Mouse (Mus musculus) lung, postnatal 36 days (tissue): Measurements from ENCODE around the gene Pih1d2.
"Not testable (repeated sequence)": the region's sequence is repeated elsewhere in the genome, so short reads cannot be mapped to it uniquely, and the experiment has no call there.

Source experiments
- DNase-seq: peaks from one replicate; pipeline ENCODE4 v3.0.0; 2022; ENCODE audit warnings: mixed read lengths

The Pih1d2 gene

DNA sequence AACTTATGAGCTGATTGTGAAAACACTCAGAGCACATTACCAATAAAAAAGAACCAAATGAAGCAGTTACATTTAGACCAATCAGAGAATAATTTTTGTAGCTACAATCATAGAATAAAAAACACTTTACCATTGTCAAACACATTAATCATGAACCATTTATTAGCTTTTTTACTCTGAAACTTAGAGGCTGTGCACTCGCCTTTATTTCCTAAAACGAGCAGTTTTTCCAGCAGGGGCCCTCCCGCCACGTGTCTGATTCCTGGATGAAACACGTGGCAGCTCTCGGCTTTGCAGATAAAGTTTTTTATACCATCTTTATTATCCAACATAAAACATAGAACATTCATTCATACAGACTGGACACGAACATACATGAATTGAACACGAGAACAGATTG, 13.8 kb downstream of the Pih1d2 start:
- DNase-seq = not testable (repeated sequence)

DNA sequence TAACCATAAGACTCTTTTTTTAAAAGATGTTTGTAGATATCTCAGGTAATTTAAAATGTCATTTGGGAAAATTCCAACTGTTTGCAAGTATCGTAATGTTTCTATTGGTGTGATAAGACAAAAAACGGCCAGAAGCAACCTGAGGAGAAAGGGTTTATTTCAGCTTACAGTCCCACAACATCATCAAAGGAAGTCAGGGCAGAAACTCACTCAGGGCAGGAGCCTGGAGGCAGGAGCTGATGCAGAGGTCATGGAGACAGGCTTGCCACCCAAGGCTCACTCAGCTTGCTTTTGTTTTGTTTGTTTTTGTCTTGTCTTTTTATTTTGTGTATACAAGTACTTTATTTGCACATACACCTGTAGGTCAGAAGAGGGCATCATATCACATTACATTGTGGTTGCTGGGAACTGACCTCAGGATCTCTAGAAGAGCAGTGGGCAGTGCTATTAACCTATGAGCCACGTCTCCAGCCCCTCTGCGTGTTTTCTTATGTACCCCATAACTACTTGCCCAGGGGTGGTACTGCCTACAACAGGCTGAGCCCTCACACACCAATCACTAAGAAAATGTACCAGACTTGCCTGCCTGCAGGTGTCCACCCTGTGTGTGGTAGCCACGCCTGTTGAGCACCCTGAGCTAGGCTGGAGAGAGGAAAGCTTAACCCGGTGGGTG, 15.0 kb downstream of the Pih1d2 start:
- DNase-seq = no peak

DNA sequence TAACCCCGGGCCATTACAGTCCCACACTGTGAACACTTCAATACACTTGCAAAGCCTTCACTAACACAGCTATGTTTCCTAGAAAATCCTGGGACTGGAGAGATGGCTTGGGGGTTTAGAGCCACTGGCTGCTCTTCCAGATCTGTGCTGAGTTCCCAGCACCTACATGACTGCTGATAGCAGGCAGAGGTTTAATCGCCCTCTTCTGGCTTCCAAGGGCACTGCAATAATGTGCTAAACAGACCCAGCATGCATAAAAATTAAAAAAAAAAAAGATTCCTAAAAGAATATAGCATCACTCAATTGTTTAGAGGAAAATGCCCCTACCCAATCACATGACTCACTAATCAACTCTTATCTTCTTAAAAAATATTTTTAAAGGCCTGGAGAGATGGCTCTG, 15.9 kb downstream of the Pih1d2 start:
- peak; percentile 10 for DNase-seq

DNA sequence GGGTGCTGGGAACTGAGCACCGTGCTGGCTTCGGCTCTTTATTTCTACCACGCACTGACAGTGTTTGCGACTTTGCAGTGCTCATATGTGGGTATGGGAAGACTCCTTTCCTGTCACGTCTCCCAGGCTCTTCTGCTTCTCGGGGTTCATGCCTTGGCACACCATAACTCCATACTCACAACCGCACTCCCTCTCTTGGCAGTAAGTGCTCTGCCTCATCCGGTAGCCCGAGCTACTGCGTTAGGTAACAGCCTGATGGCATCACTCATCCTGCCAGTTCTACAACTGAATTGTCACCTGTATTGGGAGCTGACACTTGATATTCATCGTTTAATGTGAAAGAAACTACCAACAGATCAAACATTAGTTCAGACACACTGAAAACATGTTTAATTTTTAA, 17.1 kb downstream of the Pih1d2 start:
- DNase-seq = no peak

DNA sequence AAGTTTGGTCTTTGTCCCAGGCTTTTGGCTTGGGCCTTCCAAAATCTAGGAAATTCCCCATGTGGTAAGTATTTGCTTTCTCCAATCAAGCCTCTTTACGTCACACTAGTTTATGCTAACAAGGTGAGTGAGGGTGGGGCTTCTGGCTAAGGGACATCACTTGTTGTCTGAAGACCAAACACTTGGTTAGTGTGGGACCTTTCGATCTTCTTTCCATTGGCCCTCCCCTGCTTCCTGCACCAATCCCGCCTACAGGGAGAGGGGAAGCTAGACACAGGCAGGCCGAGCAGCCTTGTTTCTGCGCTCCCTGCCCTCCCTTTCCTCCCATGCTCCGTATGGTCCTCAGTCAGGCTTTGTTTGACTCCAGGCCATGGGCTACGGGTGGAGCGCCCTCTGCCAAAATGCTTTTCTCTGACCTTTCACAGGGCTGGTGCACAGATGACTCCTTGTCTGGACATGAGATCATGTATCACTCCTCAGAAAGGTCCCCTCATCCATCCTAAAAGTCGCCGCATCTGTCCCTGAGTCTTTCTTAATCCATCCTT, 29.8 kb downstream of the Pih1d2 start:
- DNase-seq = no peak

DNA sequence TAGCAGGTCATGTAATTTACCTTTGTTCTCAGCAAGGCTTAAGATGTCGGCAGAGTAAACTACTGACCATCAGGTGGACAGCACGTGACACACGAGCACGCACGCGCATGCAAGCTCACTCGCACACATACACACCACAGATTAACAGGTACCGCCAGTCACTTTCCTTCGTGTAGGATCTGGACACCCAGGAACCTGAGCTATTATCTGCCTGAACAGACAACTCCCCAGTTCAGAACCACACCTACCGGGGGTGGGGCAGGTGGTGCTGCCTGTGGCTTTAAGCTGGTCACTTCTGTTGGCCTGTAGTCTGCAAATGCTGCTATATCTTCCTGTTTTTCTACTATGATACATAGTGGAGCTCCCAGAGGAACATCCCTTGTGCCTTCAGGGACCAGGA, 33.4 kb downstream of the Pih1d2 start:
- DNase-seq = no peak

DNA sequence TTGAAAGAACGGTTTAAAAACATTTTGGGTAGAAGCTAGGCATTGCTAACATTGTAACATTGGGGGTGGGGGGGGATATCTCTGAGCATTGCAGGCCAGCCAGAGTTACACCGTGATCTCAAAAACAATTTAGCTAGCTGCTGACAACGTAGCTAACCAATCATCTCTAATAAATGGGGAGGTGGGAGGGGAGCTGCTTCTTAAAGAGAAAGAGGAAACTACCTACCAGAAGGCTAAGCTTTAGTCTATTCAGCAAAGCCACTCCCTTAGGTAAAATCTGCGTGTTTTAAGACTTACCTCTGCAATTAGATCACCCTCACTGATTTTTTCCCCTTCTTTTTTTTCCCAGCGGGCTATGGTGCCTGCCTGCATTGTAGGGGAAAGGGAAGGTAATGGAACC, 41.3 kb downstream of the Pih1d2 start:
- no peak for DNase-seq

DNA sequence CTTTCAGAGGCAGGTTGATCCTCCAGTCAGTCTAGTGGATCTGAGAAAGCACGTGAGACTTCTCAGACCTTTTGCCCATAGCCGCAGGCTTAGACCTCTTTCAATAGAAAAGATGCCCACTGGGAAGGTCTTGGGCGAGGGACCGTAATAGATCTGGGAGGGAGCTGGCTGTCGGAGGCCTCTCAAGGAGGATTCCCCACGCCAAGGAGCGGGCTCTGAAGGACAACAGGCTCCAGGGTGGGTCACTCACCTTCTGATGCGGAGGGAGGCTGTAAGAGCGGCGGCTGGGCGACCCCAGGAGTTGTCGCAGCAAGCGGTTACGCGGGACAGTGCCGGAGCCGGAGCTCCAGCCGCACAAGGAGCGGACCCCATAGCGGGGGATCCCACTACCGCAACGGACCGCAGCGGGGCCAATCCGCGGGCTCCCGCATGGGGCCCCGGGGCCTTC, 41.8 kb downstream of the Pih1d2 start:
- DNase-seq = peak; percentile 3

DNA sequence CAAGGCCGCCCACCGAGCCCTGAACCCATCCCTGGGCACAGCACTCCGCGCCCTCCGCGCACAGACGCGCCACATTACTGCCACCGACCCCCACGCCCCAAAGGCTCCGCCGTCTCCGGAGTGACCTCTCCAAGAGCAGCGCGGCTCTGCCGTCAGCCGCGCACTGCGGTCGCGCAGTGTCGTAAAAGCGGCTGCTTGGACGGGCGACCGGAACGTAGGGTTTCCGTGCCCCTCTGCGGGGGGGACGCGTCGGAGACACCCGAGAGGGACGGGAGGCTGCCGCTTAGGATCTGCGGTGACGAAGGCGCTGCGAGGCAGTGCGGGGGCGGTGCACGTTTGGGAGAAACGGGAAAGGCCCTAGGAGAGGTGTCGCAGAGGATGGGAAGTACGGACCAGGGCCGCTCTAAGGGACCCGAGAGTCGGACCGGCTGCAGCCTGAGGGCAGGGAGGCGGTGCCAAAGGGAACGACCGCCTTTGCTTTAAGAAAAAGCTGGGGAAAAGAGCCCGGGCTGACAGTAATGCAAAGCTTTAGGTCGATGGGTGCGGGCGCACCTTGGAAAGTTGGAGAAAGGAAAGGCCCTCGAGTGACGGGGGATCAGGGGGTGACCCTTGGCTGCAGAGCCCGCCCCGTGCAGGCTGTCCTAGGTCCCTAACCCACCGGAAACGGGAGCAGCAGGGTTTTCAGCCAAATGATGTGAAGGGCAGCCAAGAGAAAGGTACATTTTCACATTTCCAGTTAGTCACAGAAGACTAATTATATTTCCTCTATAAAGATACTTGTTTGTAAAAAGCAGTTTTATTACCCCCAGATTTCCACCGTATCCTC, 42.5 kb downstream of the Pih1d2 start, which contains the start of gene Dlat:
TSS of gene Dlat (minus strand) at position 389 of the 826 bp plus-strand sequence.
- DNase-seq = peak; percentile 87

DNA sequence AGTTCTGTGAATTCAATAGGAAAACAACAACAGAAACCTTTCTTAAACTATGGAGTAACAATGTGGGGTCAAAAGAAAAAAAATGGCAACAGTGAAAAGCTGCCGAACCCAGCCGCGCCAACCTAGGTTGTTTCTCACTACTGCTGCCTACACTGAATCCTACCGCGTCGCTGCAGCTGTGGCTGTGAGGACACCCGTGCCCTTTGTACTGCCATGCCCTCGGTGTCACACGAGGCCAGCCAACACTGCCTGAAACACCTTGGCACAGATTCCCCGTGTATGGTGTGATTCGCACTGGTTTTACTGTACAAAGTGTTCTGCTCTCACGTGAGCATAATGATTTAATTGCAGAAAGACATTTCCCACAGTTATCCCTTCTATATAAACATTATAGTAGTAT, 43.3 kb downstream of the Pih1d2 start:
- DNase-seq = peak; percentile 29

DNA sequence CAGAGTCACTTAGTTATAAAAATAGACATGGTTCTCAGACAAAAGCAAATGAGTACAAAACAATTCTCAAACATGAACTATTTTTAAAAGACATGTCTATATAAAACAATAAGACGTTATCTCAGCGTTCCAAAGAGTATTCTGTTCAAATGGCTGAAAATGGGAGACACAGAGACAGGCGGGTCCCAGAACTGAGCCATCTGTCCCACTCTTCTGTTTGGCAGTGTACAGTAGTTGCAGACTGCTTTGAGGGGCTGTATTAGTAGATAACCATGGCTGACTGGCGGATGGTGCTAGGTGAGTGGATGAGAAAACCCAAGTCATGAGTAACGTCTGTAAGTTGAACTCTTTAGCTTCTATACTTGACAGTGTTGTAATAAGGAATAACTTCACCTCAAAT, 47.7 kb downstream of the Pih1d2 start:
- DNase-seq = no peak

DNA sequence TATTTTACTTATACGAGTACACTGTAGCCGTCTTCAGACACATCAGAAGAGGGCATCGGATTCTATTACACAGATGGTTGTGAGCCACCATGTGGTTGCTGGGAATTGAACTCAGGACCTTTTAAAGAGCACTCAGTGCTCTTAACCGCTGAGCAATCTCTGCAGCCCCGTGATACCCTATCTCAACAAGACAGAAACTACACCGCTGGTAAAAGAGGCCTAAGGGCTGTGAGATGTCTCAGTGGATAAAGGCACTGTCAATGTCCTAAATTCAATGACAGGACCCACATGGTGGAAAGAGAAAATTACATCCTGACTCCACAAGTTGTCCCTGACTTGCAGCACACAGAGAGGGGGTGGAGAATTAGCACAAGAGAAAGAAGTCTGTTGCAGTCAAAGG, 49.3 kb downstream of the Pih1d2 start:
- DNase-seq = no peak

DNA sequence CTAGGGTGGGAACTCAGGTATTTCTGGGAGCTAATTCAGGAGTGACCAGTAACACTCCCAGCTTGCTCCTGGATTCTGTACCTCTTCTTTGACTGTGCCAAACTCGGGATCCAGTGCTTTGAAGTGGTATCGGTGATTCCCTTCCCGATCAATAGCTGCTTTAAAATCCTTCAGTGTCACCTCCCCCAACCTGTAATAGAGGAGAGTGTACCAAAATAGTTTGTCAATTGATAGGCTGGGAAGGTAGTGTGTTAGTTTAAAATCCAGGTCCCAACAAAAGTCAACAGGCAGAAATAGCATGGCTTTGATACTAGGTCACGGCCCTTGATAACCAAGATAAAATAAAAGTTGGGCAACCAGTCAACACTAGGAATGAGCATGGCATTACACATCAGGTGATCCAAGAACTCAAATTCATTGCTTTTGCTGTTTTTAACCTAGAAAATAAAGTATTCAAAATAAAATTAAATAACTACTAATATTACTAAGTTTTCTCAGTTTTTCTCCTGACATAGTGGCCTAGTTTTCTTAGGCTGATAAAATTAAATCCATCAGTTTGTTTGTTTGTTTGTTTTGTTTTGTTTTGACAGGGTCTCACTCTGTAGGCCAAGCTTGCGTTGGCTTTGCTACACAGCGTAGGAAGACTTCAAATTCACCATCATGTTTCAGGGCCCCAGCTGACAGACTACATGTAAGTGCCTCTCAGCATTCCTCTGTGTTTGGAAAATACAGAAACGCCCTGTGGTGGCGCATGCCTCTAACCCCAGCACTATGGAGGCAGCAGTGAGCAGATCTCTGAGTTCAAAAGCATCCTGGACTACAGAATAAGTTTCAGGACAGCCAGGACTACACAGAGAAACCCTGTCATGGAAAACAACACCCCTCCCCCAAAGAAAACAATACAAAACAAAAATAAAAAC, 50.7 kb downstream of the Pih1d2 start:
- DNase-seq = no peak

DNA sequence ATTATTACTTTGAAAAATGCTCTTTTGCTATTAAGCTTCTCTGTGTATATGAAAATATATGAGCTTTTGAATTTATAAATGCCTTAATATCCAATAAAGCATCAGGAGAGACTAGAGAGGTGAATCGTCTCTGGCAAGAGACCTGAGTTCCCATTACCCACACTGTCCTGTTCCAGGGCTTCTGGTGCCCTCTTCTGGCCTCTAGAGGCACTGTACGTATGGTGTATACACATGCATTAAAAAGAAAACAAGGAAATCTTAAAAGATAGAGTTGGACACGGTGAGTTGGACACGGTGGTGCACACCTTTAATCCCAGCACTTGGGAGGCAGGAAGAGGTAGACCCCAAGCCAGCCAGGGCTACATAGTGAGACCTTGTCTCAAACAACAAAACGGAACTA, 53.6 kb downstream of the Pih1d2 start:
- DNase-seq = peak; percentile 88
